8 mouse cellular contexts compared by ENCODE assay signal in the genomic region with DNA sequence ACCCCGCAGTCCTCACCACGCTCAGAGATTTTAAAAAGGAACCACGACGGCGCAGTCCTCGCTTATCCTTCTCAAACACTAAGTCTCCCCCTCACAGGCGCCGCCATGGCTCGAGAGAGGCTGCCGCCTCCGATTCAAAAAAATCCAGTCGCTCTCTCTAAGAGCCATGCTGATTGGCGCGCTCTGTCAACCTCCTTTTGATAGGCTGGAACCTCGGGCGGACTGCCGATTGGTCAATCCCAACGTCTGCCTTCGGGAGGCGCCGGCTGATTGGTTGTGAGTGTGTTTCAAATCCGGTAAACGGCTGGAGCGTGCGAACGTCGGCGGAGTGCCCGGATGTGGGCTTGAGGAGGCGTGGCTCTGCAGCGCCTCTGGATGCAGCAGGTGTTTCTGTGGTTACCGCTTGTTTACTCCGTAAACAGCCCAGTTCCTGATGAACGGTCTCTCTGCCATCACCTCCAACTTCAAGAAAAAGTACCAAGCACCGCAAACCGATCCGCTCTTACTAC. TPM values are rescaled to one million over a fixed set of nuclear protein-coding genes. Genes with fewer than 3 reads are reported as not detected.
DNase-seq lines count a peak whose midpoint lies in the region; ATAC-seq lines count a peak whose summit lies in the region.

A gene (minus strand): TSS at position 178 of the 509 bp plus-strand sequence.

- H3K4me1 ChIP-seq in hindbrain, embryonic 12.5 days, result peaks cover 12% of the 10 kb centered on the region

- peak; percentile 99 for ATAC-seq in hindbrain, embryonic 12.5 days (ENCODE audit: low FRiP score)

- H3K9me3 ChIP-seq in hindbrain, embryonic 12.5 days (replicated peaks), result no peaks in the 10 kb centered on the region

- H3K4me2 ChIP-seq in hindbrain, embryonic 12.5 days (replicated peaks), result peak within 1 kb of the TSS; percentile 78

- H3K4me3 ChIP-seq in hindbrain, embryonic 12.5 days, result peak within 1 kb of the TSS; percentile 82

- H3K36me3 ChIP-seq in hindbrain, embryonic 12.5 days, result peaks cover 8% of the 10 kb centered on the region; the same call in 1 of the 2 replicates

- H3K9ac ChIP-seq in hindbrain, embryonic 12.5 days, result peak within 1 kb of the TSS; percentile 74

- WGBS in hindbrain, embryonic 12.5 days, result under 1% methylated on average over 37 of the region's 37 CpGs

- peak within 1 kb of the TSS; percentile 52; the same call in 1 of the 2 replicates for H3K27ac ChIP-seq in hindbrain, embryonic 12.5 days

- peak; percentile 99 for DNase-seq in NIH3T3 (ENCODE audit: low read depth)
- DNase-seq in cerebellum, postnatal 10 days, result peak; percentile 99
- peak; percentile 98 to 99 for DNase-seq in frontal cortex, postnatal 10 days (ENCODE audit: low spot score in 2 of 2)
- DNase-seq in layer of hippocampus, postnatal 14 days (ENCODE audit: low spot score in 2 of 2), result peak; percentile 99 to 100
- DNase-seq in lung, postnatal 14 days, result peak; percentile 99
- DNase-seq in retina, adult 2 months (ENCODE audit: low read depth, low spot score), result peak; percentile 97
- peak; percentile 98 to 99 for DNase-seq in thymus, postnatal 36 days

- no peaks in the 10 kb centered on the region for H3K27me3 ChIP-seq in hindbrain, embryonic 12.5 days

RNA-seq across cellular contexts. Expression of the gene that starts here (rescaled TPM):
- polyA plus RNA-seq in hindbrain, embryonic 12.5 days (2016; fragmentation: Nextera tagmentation; extraction: Ambion mirVana), result 46.8 and 48.1 TPM in 2 replicates
- total RNA-seq in layer of hippocampus, postnatal 14 days (2021), result 1 to 10 TPM; 1.8 to 2.6 TPM

Comparison
In these comparisons a context has a peak if more than half of its experiments do, and no peak if none do; other contexts are left out.
1. Peak in every context shown above with its lines: DNase-seq, ATAC-seq, H3K4me3 ChIP-seq and H3K27ac ChIP-seq.